Mouse (Mus musculus) ES-Bruce4 (cell line): ENCODE results near the gene Tmem220. TPM values are rescaled to one million over a fixed set of nuclear protein-coding genes. Genes with fewer than 3 reads are reported as not detected.
A peak's percentile ranks its signal among the peaks of the same experiment; 100 is the strongest.

ENCODE experiments used
- H3K27ac ChIP-seq: 2 replicates; pipeline ENCODE4 v1.5.1; 2012; ENCODE audit warnings: low read length, inconsistent platforms; ENCODE audit not compliant: insufficient read depth
- H3K27me3 ChIP-seq: 2 replicates; pipeline ENCODE4 v1.6.1; 2012; ENCODE audit warnings: mild to moderate bottlenecking, low read length, inconsistent platforms; ENCODE audit not compliant: control insufficient read depth, poor library complexity, insufficient read depth, severe bottlenecking
- H3K36me3 ChIP-seq: 2 replicates; pipeline ENCODE4 v1.6.1; 2012; ENCODE audit warnings: inconsistent platforms, mild to moderate bottlenecking, low read length, moderate library complexity; ENCODE audit not compliant: control insufficient read depth, poor library complexity, insufficient read depth, severe bottlenecking
- H3K4me1 ChIP-seq: one replicate; pipeline ENCODE4 v1.8.1; 2011; ENCODE audit warnings: low read length; ENCODE audit not compliant: control insufficient read depth, insufficient read depth
- H3K4me3 ChIP-seq: 2 replicates; pipeline ENCODE4 v1.5.1; 2011; ENCODE audit warnings: low read depth, mild to moderate bottlenecking, low read length
- H3K9ac ChIP-seq: 2 replicates; pipeline ENCODE4 v1.6.1; 2012; ENCODE audit warnings: low read depth, mild to moderate bottlenecking, inconsistent platforms; ENCODE audit not compliant: poor library complexity, severe bottlenecking
- H3K9me3 ChIP-seq: replicated peaks from 2 replicates; pipeline ENCODE4 v1.6.1; 2012; ENCODE audit warnings: mild to moderate bottlenecking, low read length, inconsistent platforms; ENCODE audit not compliant: control insufficient read depth, poor library complexity, insufficient read depth, severe bottlenecking
- CTCF ChIP-seq: IDR thresholded peaks from one replicate; pipeline ENCODE4 v1.8.1; 2011; ENCODE audit warnings: low read depth, low read length
- EP300 ChIP-seq: IDR thresholded peaks from 2 replicates; pipeline ENCODE4 v1.6.1; 2011; ENCODE audit warnings: low read depth, low read length; ENCODE audit not compliant: insufficient read depth
- POLR2A ChIP-seq: IDR thresholded peaks from one replicate; pipeline ENCODE4 v1.8.1; 2011; ENCODE audit warnings: low read length; ENCODE audit not compliant: insufficient read depth
- polyA plus RNA-seq: library from polyadenylated mRNA; stranded (reverse); fragments of >200 nt; gene quantifications from 2 replicates; pipeline ENCODE4 v1.2.4, GENCODE M21; 2011; ENCODE audit warnings: low read depth; ENCODE audit not compliant: missing spikeins, insufficient read depth, insufficient read length

The Tmem220 gene
- polyA plus RNA-seq, 1 experiment: 2.0 TPM

DNA sequence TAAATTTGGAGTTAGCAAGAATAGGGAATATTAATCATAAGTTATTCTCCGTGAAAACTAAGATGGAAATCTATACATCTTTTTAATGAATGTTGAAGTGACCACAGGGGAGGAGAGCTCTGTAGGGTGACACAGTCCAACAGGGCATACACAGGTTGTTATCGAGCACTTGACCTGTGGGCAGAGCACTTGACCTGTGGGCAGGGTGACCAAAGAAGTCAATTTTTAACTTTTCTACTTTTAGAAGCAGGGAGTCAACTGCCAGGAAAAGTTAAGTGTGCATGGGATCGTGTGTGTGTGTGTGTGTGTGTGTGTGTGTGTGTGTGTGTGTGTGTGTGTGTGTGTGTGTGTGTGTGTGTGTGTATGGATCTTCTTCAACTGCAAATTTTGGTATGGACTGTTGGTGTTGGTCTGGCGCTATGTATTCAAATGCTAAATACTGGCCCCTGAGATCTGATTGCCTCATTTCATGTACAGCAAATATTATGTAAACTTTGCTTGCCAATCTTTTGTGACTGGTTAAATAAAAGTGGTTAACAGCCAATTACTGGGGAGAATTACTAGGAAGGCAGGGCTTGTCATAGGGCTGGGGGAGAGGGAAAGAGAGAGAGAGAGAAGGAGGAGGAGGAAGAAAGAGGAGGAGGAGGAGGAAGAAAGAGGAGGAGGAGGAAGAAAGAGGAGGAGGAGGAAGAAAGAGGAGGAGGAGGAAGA lies 10.0 kb downstream of the Tmem220 start:
- H3K9ac ChIP-seq: no peak overlapping the region
- no peaks in the 10 kb centered on the region for H3K9me3 ChIP-seq
- 0 out of 2 replicates have a peak, but pooled peaks cover 9% of the 10 kb centered on the region for H3K36me3 ChIP-seq
- TF ChIP-seq CTCF (no peak), POLR2A (no peak), EP300 (no peak)
- H3K27ac ChIP-seq: no peak overlapping the region
- H3K4me3 ChIP-seq: no peak overlapping the region
- no peaks in the 10 kb centered on the region for H3K27me3 ChIP-seq
- H3K4me1 ChIP-seq: no peaks in the 10 kb centered on the region

DNA sequence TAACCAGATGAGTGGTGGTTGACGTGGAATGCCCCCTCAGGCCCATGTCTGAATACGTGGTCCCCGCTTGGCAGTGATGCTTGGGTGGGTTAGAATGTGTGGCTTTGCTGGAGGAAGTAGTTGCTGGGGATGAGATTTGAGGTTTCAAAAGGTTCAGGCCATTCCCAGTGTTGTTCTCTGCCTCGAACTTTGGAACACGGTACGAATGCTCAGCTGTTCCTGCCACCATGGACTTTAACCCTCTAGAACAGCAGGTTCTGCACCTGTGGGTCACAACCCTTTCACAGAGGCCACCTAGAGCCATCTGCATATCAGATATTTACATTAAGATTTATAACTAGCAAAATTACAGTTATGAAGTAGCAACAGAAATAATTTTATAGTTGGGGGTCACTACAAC lies 11.3 kb downstream of the Tmem220 start:
- no peak for TF ChIP-seq POLR2A
- TF ChIP-seq CTCF: no peak
- no peak for TF ChIP-seq EP300
- H3K4me1 ChIP-seq: no peaks in the 10 kb centered on the region
- peaks cover 21% of the 10 kb centered on the region for H3K36me3 ChIP-seq
- H3K9me3 ChIP-seq: no peaks in the 10 kb centered on the region
- no peak overlapping the region for H3K4me3 ChIP-seq
- H3K27ac ChIP-seq: no peak overlapping the region
- H3K27me3 ChIP-seq: no peaks in the 10 kb centered on the region
- no peak overlapping the region for H3K9ac ChIP-seq

DNA sequence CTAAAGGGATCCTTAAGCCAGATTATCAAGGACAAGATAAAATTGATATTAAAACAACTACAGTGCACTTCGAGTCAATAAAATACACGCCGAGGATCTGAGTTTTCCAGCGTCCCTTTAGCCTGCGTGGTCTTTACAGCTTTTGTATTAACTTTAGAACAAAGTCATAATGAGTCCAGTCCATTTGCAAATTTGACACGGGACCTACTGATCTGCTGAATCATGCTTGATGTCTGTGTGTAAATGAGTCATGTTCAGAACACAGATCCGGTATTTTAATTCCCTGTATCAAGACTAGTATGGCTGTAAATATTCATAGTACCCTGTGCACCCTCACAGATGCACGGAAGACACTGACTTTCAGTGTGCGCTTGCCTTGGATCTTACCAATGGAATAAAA lies 11.9 kb downstream of the Tmem220 start:
- Histone ChIP-seq H3K4me1 (no peaks in the 10 kb centered on the region), H3K36me3 (peaks cover 27% of the 10 kb centered on the region), H3K9ac (no peak overlapping the region), H3K27me3 (no peaks in the 10 kb centered on the region), H3K4me3 (no peak overlapping the region), H3K9me3 (no peaks in the 10 kb centered on the region), H3K27ac (no peak overlapping the region)
- TF ChIP-seq CTCF (no peak), EP300 (no peak), POLR2A (no peak)

DNA sequence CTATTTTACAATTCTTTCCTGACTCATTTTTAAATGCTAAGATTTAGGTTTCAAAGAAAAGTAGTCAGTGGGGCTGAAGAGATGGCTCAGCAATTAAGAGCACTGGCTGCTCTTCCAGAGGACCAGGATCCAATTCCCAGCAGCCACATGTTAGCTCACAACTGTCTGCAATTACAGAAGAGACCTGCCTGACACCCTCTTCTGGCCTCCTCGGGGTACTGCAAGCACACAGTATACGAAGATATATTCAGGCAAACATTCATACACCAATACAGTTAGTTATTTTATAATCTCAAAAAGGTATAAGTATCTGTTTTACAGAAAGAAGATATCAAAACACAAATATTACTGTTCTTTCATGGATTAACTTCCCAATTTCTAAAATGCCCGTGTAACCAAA lies 14.8 kb downstream of the Tmem220 start:
- Histone ChIP-seq H3K9ac (no peak overlapping the region), H3K4me1 (no peaks in the 10 kb centered on the region), H3K27me3 (no peaks in the 10 kb centered on the region), H3K36me3 (peaks cover 27% of the 10 kb centered on the region), H3K4me3 (no peak overlapping the region), H3K9me3 (no peaks in the 10 kb centered on the region), H3K27ac (no peak overlapping the region)
- TF ChIP-seq CTCF (peak; percentile 37), POLR2A (no peak)

DNA sequence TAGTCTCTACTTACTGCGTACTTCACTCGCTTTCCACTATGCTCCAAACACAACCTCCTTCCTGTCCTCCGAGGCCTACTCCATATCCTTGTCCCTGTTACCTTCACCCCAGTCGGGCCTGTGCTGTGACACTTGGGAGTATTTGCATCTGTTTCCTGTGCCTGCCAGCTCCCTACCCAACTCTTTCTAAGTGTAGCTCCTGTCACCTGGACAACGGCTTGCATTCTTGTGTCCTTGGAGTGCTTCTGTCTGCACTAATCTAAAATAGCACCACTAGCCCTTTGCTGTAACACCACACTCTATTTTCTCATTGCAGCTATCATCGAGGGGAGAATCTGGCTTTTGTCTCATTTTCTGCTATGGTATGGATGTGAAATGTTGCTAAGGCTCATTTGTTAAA lies 15.5 kb downstream of the Tmem220 start:
- no peak overlapping the region for H3K9ac ChIP-seq
- H3K9me3 ChIP-seq: no peaks in the 10 kb centered on the region
- no peaks in the 10 kb centered on the region for H3K4me1 ChIP-seq
- no peaks in the 10 kb centered on the region for H3K27me3 ChIP-seq
- no peak overlapping the region for H3K4me3 ChIP-seq
- H3K36me3 ChIP-seq: peaks cover 27% of the 10 kb centered on the region
- no peak for TF ChIP-seq EP300
- TF ChIP-seq CTCF: no peak
- no peak for TF ChIP-seq POLR2A
- no peak overlapping the region for H3K27ac ChIP-seq

DNA sequence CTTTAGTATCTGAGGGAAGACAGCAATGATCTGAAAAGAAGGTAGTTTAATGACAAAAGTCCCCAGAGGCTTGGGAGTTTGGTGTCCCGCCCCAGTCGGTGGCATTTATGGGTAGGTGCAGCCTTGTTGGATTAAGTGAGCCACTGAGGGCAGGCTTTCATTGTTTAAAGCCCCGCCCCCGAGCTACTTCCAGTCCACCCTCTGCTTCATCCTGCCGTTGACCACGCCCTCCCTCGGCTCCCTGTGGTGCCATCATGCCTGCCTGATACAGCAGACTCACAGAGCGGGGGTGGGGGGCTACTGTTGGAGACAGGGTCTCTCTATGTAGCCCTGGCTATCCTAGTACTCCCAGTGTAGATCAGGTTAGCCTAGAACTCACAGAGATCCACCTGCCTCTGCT lies 18.1 kb downstream of the Tmem220 start:
- TF ChIP-seq POLR2A (no peak), CTCF (no peak), EP300 (no peak)
- H3K36me3 ChIP-seq: peaks cover 24% of the 10 kb centered on the region
- H3K9me3 ChIP-seq: no peaks in the 10 kb centered on the region
- peak overlapping the region; percentile 68 for H3K27ac ChIP-seq
- H3K9ac ChIP-seq: peak overlapping the region; percentile 27; the same call in 1 of the 2 replicates
- peak overlapping the region; percentile 38 for H3K4me3 ChIP-seq
- no peaks in the 10 kb centered on the region for H3K4me1 ChIP-seq
- H3K27me3 ChIP-seq: no peaks in the 10 kb centered on the region
